In genomic region chr3:87357581-87357980, GRCm38 (mm10) we compare ENCODE assay signal across 37 mouse cellular contexts. TPM values are rescaled to one million over a fixed set of nuclear protein-coding genes. Genes with fewer than 3 reads are reported as not detected.
A peak's percentile ranks its signal among the peaks of the same experiment; 100 is the strongest.
DNase-seq lines count a peak whose midpoint lies in the region; ATAC-seq and TF ChIP-seq lines count a peak whose summit lies in the region.
"Had no signal": no experiment of that assay in that cellular context is flagged by ENCODE, and none has a peak within 500 bp of the region (broad histone marks: within the 10 kb centered on the region; RNA-seq: fewer than 3 reads in every experiment).

TSS of gene Cd5l (plus strand) at chr3:87357881.

- TF ChIP-seq POLR2A in liver, adult 2 months (IDR thresholded peaks at IDR 0.05; ENCODE audit: extremely low read depth, insufficient read depth, low read length) = no peak
- no peak for TF ChIP-seq POLR2A in spleen, adult 2 months (IDR thresholded peaks at IDR 0.05; ENCODE audit: low read depth, low read length)

- no peak within 1 kb of the TSS for H3K4me2 ChIP-seq in liver, embryonic 15.5 days
- H3K4me2 ChIP-seq: embryonic facial prominence, embryonic 13.5 days; forebrain, embryonic 13.5 days; heart, embryonic 12.5 days; heart, embryonic 15.5 days; hindbrain, embryonic 13.5 days had no signal

- no peaks in the 10 kb centered on the region for H3K4me1 ChIP-seq in liver, adult 2 months (ENCODE audit: control insufficient read depth, insufficient read depth, low read length)
- H3K4me1 ChIP-seq in spleen, adult 2 months (ENCODE audit: control insufficient read depth, insufficient read depth, insufficient read length) = peaks cover 12% of the 10 kb centered on the region
- H3K4me1 ChIP-seq in liver, embryonic 15.5 days (replicated peaks) = no peaks in the 10 kb centered on the region
- H3K4me1 ChIP-seq: embryonic facial prominence, embryonic 13.5 days; forebrain, embryonic 10.5 days; forebrain, embryonic 13.5 days; heart, embryonic 12.5 days; heart, embryonic 15.5 days; hindbrain, embryonic 10.5 days; hindbrain, embryonic 13.5 days had no signal

- no peaks in the 10 kb centered on the region for H3K27me3 ChIP-seq in liver, adult 2 months (ENCODE audit: control insufficient read depth, insufficient read depth, low read length)
- H3K27me3 ChIP-seq in spleen, adult 2 months (ENCODE audit: control insufficient read depth, insufficient read depth, low read length) = no peaks in the 10 kb centered on the region
- no peaks in the 10 kb centered on the region for H3K27me3 ChIP-seq in liver, embryonic 15.5 days
- H3K27me3 ChIP-seq: CH12.LX; embryonic facial prominence, embryonic 13.5 days; forebrain, embryonic 13.5 days; heart, embryonic 12.5 days; heart, embryonic 15.5 days; hindbrain, embryonic 13.5 days; Patski had no signal

- H3K9me3 ChIP-seq in liver, embryonic 15.5 days (replicated peaks) = no peaks in the 10 kb centered on the region
- H3K9me3 ChIP-seq: embryonic facial prominence, embryonic 10.5 days; embryonic facial prominence, embryonic 13.5 days; forebrain, embryonic 10.5 days; forebrain, embryonic 13.5 days; G1E; heart, embryonic 12.5 days; heart, embryonic 15.5 days; hindbrain, embryonic 10.5 days; hindbrain, embryonic 13.5 days had no signal

- no peak for ATAC-seq in liver, embryonic 15.5 days (ENCODE audit: insufficient read depth)
- ATAC-seq: forebrain, embryonic 13.5 days; forebrain, embryonic 16.5 days; hindbrain, embryonic 16.5 days; Patski had no signal

- H3K79me2 ChIP-seq in liver, adult 2 months (ENCODE audit: control insufficient read depth, insufficient read depth, low read length) = no peaks in the 10 kb centered on the region
- H3K79me2 ChIP-seq in macrophage (ENCODE audit: inconsistent target) = no peaks in the 10 kb centered on the region; the same call in 1 of the 2 replicates

- no peak within 1 kb of the TSS for H3K9ac ChIP-seq in liver, adult 2 months (ENCODE audit: low read depth, low read length)
- no peak within 1 kb of the TSS for H3K9ac ChIP-seq in liver, embryonic 15.5 days
- H3K9ac ChIP-seq: embryonic facial prominence, embryonic 13.5 days; forebrain, embryonic 13.5 days; heart, embryonic 12.5 days; heart, embryonic 15.5 days; hindbrain, embryonic 13.5 days had no signal

- H3K4me3 ChIP-seq in liver, adult 2 months (ENCODE audit: insufficient read depth, low read depth, low read length) = peak within 1 kb of the TSS; percentile 20
- no peak within 1 kb of the TSS for H3K4me3 ChIP-seq in spleen, adult 2 months (ENCODE audit: extremely low read depth, insufficient read depth, insufficient read length)
- H3K4me3 ChIP-seq in liver, embryonic 15.5 days (replicated peaks) = no peak within 1 kb of the TSS
- H3K4me3 ChIP-seq in macrophage (ENCODE audit: inconsistent target) = peak within 1 kb of the TSS; percentile 2; the same call in 1 of the 2 replicates
- H3K4me3 ChIP-seq: embryonic facial prominence, embryonic 10.5 days; embryonic facial prominence, embryonic 13.5 days; erythroblast, embryonic 14.5 days; forebrain, embryonic 10.5 days; forebrain, embryonic 13.5 days; heart, embryonic 12.5 days; heart, embryonic 15.5 days; hindbrain, embryonic 10.5 days; hindbrain, embryonic 13.5 days had no signal

- peak; percentile 32 for DNase-seq in liver, adult 2 months (ENCODE audit: extremely low read depth, low read depth, low spot score)
- no peak for DNase-seq in liver
- no peak for DNase-seq in spleen, adult 2 months (ENCODE audit: low read depth in 1 of 2, low spot score in 2 of 2)
- no peak for DNase-seq in spleen, postnatal 10 days (ENCODE audit: low spot score in 2 of 2)
- DNase-seq in urinary bladder, postnatal 14 days (ENCODE audit: low spot score) = no peak
- DNase-seq in ovary, postnatal 10 days (ENCODE audit: low spot score) = no peak
- DNase-seq: adrenal gland, postnatal 10 days; adrenal gland, postnatal 36 days; B cell, adult 2 months; cerebellum, adult 11-12 months; cerebellum, adult 8-10 months; cerebellum, postnatal 10 days; cerebellum, postnatal 36 days; embryo, embryonic 11 days; gastrocnemius, postnatal 10 days; gastrocnemius, postnatal 36 days; heart, postnatal 10 days; heart, postnatal 36 days had no signal

- no peaks in the 10 kb centered on the region for H3K36me3 ChIP-seq in liver, adult 2 months (ENCODE audit: control insufficient read depth, insufficient read depth, low read length)
- no peaks in the 10 kb centered on the region for H3K36me3 ChIP-seq in spleen, adult 2 months (ENCODE audit: control insufficient read depth, insufficient read depth, low read length)
- H3K36me3 ChIP-seq in liver, embryonic 15.5 days (replicated peaks) = no peaks in the 10 kb centered on the region
- no peaks in the 10 kb centered on the region for H3K36me3 ChIP-seq in macrophage (ENCODE audit: inconsistent target)
- H3K36me3 ChIP-seq: embryonic facial prominence, embryonic 10.5 days; embryonic facial prominence, embryonic 13.5 days; forebrain, embryonic 10.5 days; G1E; heart, embryonic 12.5 days; heart, embryonic 15.5 days; hindbrain, embryonic 10.5 days; hindbrain, embryonic 13.5 days had no signal

- H3K27ac ChIP-seq in liver, adult 2 months (replicated peaks; ENCODE audit: insufficient read depth, low read depth, low read length) = no peak within 1 kb of the TSS
- H3K27ac ChIP-seq in spleen, adult 2 months (ENCODE audit: insufficient read depth, low read length) = no peak within 1 kb of the TSS
- no peak within 1 kb of the TSS for H3K27ac ChIP-seq in liver, embryonic 15.5 days (replicated peaks)
- no peak within 1 kb of the TSS for H3K27ac ChIP-seq in macrophage
- H3K27ac ChIP-seq: embryonic facial prominence, embryonic 10.5 days; embryonic facial prominence, embryonic 13.5 days; forebrain, embryonic 10.5 days; forebrain, embryonic 13.5 days; heart, embryonic 15.5 days; hindbrain, embryonic 10.5 days; hindbrain, embryonic 13.5 days had no signal

- TF ChIP-seq CTCF in liver, adult 2 months (IDR thresholded peaks at IDR 0.05; ENCODE audit: low read depth, low read length) = no peak
- TF ChIP-seq CTCF in spleen, adult 2 months (IDR thresholded peaks at IDR 0.05; ENCODE audit: extremely low read depth, insufficient read depth, insufficient read length, insufficient replicate concordance) = no peak

RNA-seq across cellular contexts. Expression of gene Cd5l, which starts in this region (rescaled TPM):
- total RNA-seq in liver, adult 2 months (2014; rRNA removed) = 135 and 162 TPM in 2 replicates
- 32.4 and 63.9 TPM in 2 replicates for polyA plus RNA-seq in liver, adult 2 months (2012; rRNA removed)
- 27.2 and 56.0 TPM in 2 replicates for polyA plus RNA-seq in spleen, adult 2 months (2012; rRNA removed)
- polyA plus RNA-seq in liver, embryonic 15.5 days (2015; fragmentation: Nextera tagmentation; extraction: Ambion mirVana) = 73.8 and 88.5 TPM in 2 replicates
- total RNA-seq in macrophage (2018; cell fraction: chromatin; rRNA removed) = 100 to 1,000 TPM in 10 of 26 experiments, 10 to 100 TPM in 16; 19.3 to 262 (median 82.5) TPM
- 1,000 to 10,000 TPM in 2 of 26 experiments, 100 to 1,000 TPM in 24; 221 to 1,088 (median 499) TPM for total RNA-seq in macrophage (2018; cell fraction: cytosol; rRNA removed)
- total RNA-seq in macrophage (2018; cell fraction: nucleus; rRNA removed) = 100 to 1,000 TPM; 146 to 877 (median 411) TPM
- 496 to 1,051 TPM (median 577 TPM) in 3 replicates for polyA plus RNA-seq in macrophage (2018)
- total RNA-seq: gastrocnemius, adult 18-20 months; gastrocnemius, postnatal 10 days; gastrocnemius, postnatal 36 days; granulocyte monocyte progenitor cell, adult 5-6 weeks had no signal
- polyA plus RNA-seq: cortical plate, adult 2 months; embryonic facial prominence, embryonic 10.5 days; forebrain, embryonic 10.5 days; forebrain, embryonic 13.5 days; forebrain, embryonic 16.5 days; G1E; hindbrain, embryonic 13.5 days; Patski had no signal

Comparison
In these comparisons a context has a peak if more than half of its experiments do, and no peak if none do; other contexts are left out.
1. H3K4me3 ChIP-seq: peak in liver, adult 2 months (single experiment) and macrophage (single experiment); none in spleen, adult 2 months (single experiment) and liver, embryonic 15.5 days (single experiment).